ENCODE assay signal across 8 mouse cellular contexts in the genomic region with DNA sequence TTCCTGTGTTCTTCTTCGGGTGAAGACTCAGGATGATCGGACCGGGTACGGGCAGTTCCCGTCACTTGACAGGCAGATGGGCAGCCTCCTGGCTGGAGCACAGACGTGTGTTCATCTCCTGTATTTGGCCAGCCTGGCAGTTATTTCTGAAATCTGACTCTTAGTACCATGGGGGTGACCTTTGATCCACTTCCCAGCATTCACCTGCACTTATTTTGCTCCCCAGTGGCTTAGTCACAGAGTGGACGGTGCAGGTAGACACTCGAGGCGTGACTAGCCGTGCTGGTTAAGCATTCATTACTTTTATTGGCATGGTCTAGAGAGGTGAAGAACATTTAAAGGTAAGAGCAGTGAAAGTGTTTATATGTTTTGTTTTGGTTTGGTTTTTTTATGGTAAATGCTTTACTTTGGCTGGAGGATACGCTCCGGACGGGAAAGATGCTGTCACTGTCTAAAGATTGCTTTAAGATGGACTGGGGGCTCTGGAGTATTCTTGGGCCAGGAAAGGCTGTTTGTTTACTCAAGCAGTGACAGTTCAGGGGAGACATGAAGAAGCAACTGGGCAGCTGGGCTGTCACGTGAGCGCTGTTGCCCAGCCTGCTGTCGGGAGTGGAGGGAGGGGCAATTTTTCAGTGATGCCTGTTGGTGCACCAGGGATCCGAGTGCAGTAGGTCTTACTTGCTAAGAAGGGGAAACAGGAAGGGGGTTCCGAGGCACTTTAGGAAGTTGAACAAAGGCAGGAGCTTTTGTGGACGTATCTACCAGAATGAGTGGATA. TPM values are rescaled to one million over a fixed set of nuclear protein-coding genes. Genes with fewer than 3 reads are reported as not detected.
A peak's percentile ranks its signal among the peaks of the same experiment; 100 is the strongest.
DNase-seq lines count a peak whose midpoint lies in the region; ATAC-seq and TF ChIP-seq lines count a peak whose summit lies in the region.
"Not testable (repeated sequence)": the region's sequence is repeated elsewhere in the genome, so short reads cannot be mapped to it uniquely, and the experiment has no call there.
"Had no signal": no experiment of that assay in that cellular context is flagged by ENCODE, and none has a peak within 500 bp of the region (broad histone marks: within the 10 kb centered on the region; RNA-seq: fewer than 3 reads in every experiment).

No protein-coding gene starts in this region.

- 29% methylated on average over 9 of the region's 19 CpGs for WGBS in lung, embryonic 15.5 days
- 58% methylated on average over 9 of the region's 19 CpGs for WGBS in midbrain, postnatal 0 days

- ATAC-seq in lung, embryonic 15.5 days (ENCODE audit: borderline replicate concordance, extremely low read depth, low FRiP score, low TSS enrichment) = peak; percentile 39; the same call in 1 of the 2 replicates
- ATAC-seq in midbrain, postnatal 0 days (ENCODE audit: low FRiP score) = not testable (repeated sequence)

- peak; percentile 41 for DNase-seq in brain, embryonic 14.5 days (ENCODE audit: low read depth)
- peak; percentile 81 for DNase-seq in gastrocnemius, adult 2 months
- DNase-seq in heart, postnatal 4 days = peak; percentile 22
- peak; percentile 71 to 74 for DNase-seq in kidney, adult 8-10 months
- peak; percentile 36 to 63 for DNase-seq in kidney, postnatal 4 days
- peak; percentile 34 for DNase-seq in midbrain, postnatal 0 days (ENCODE audit: low spot score)

- H3K9me3 ChIP-seq in lung, embryonic 15.5 days; midbrain, postnatal 0 days (ENCODE audit: low read length): not testable (repeated sequence)

- H3K4me1 ChIP-seq in lung, embryonic 15.5 days; midbrain, postnatal 0 days (ENCODE audit: insufficient read depth, low read length): not testable (repeated sequence)

- H3K27ac ChIP-seq in gastrocnemius, adult 2 months = peak overlapping the region; percentile 88
- not testable (repeated sequence) for H3K27ac ChIP-seq in lung, embryonic 15.5 days; midbrain, postnatal 0 days (ENCODE audit: low read depth, low read length)

- not testable (repeated sequence) for H3K4me2 ChIP-seq in lung, embryonic 15.5 days; midbrain, postnatal 0 days (ENCODE audit: low read depth, low read length, poor library complexity, severe bottlenecking)

- not testable (repeated sequence) for TF ChIP-seq POLR2A in brain, embryonic 14.5 days (IDR thresholded peaks at IDR 0.05; ENCODE audit: borderline replicate concordance, extremely low read depth, insufficient read depth, insufficient read length, poor library complexity, severe bottlenecking)

- intact Hi-C loops in gastrocnemius, adult 2 months (cut with DNase I) = loop anchor here (5.0 kb wide), 1 partner anchor 44 kb away; no protein-coding TSS in a partner anchor

- not testable (repeated sequence) for H3K36me3 ChIP-seq in lung, embryonic 15.5 days; midbrain, postnatal 0 days (ENCODE audit: insufficient read depth, low read length)

- not testable (repeated sequence) for H3K27me3 ChIP-seq in lung, embryonic 15.5 days; midbrain, postnatal 0 days (ENCODE audit: insufficient read depth, low read length)

- H3K9ac ChIP-seq in lung, embryonic 15.5 days; midbrain, postnatal 0 days (replicated peaks; ENCODE audit: low read length, poor library complexity, severe bottlenecking): not testable (repeated sequence)

- peak overlapping the region; percentile 70 for H3K4me3 ChIP-seq in gastrocnemius, adult 2 months
- H3K4me3 ChIP-seq in lung, embryonic 15.5 days; midbrain, postnatal 0 days (ENCODE audit: low read depth, low read length): not testable (repeated sequence)

- not testable (repeated sequence) for TF ChIP-seq CTCF in brain, embryonic 14.5 days (IDR thresholded peaks at IDR 0.05; ENCODE audit: borderline replicate concordance, extremely low read depth, insufficient read depth, insufficient read length); gastrocnemius, adult 2 months (IDR thresholded peaks at IDR 0.05); midbrain, postnatal 0 days (IDR thresholded peaks at IDR 0.05)

RNA-seq across cellular contexts. Expression of a gene that starts 19.0 kb away (rescaled TPM):
- 47.5 and 66.9 TPM in 2 replicates for polyA plus RNA-seq in brain, embryonic 14.5 days (2012; rRNA removed)
- total RNA-seq in gastrocnemius, adult 2 months (2021) = 100 to 1,000 TPM; 515 to 576 TPM
- 100 to 1,000 TPM; 140 to 147 TPM for total RNA-seq in heart, postnatal 4 days (2021)
- polyA plus RNA-seq in lung, embryonic 15.5 days (2015; fragmentation: Nextera tagmentation; extraction: Ambion mirVana) = 23.4 and 25.3 TPM in 2 replicates
- total RNA-seq in midbrain, postnatal 0 days (2014; rRNA removed) = 49.9 and 54.8 TPM in 2 replicates
- polyA plus RNA-seq in midbrain, postnatal 0 days (2015; fragmentation: Nextera tagmentation; extraction: Ambion mirVana) = 52.4 and 55.9 TPM in 2 replicates
- total RNA-seq: monocyte, adult 5-6 weeks had no signal

RNA-seq across cellular contexts. Expression of a gene that starts 23.3 kb away (rescaled TPM):
- 55.8 and 63.4 TPM in 2 replicates for polyA plus RNA-seq in brain, embryonic 14.5 days (2012; rRNA removed)
- total RNA-seq in gastrocnemius, adult 2 months (2021) = 10 to 100 TPM; 28.6 to 33.8 TPM
- total RNA-seq in heart, postnatal 4 days (2021) = 10 to 100 TPM; 70.1 to 76.5 TPM
- 158 and 164 TPM in 2 replicates for polyA plus RNA-seq in lung, embryonic 15.5 days (2015; fragmentation: Nextera tagmentation; extraction: Ambion mirVana)
- total RNA-seq in midbrain, postnatal 0 days (2014; rRNA removed) = 38.7 and 46.1 TPM in 2 replicates
- polyA plus RNA-seq in midbrain, postnatal 0 days (2015; fragmentation: Nextera tagmentation; extraction: Ambion mirVana) = 67.7 and 67.9 TPM in 2 replicates

Comparison
In these comparisons a context has a peak if more than half of its experiments do, and no peak if none do; other contexts are left out.
1. DNase-seq: peak in every context shown above with its lines; median percentile 81 in gastrocnemius, adult 2 months; 72 in kidney, adult 8-10 months; 50 in kidney, postnatal 4 days; 41 in brain, embryonic 14.5 days; 34 in midbrain, postnatal 0 days; 22 in heart, postnatal 4 days.